Mouse (Mus musculus): ENCODE measurements around the gene Gm20517. TPM values are rescaled to one million over a fixed set of nuclear protein-coding genes. Genes with fewer than 3 reads are reported as not detected.
A peak's percentile ranks its signal among the peaks of the same experiment; 100 is the strongest.

Gm20517 gene
- polyA plus RNA-seq, 1 experiment from 2014 or later, result 1.2 TPM

DNA sequence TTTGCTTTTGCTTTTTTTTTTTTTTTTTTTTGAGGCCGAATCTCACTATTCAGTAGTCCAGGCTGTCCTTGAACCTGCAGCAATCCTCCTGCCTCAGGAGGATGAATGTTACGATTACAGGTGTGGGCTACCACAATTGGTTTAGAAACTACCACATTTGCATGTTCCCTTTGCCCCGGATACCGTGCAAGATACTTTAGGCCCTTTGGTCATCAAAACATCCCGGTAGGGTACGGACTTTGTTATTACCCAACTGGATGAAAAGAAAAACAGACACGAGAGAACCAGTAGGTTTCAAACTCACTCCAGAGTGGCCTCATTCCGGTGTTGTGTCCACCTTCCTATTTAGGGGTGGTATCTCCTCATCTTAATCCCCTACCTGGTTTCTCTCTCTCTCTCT lies 22.9 kb upstream of the Gm20517 start:
- 78% methylated on average over 8 of the region's 8 CpGs for WGBS
- Histone ChIP-seq H3K4me2 (replicated peaks; ENCODE audit: low read depth) (no peak overlapping the region), H3K36me3 (ENCODE audit: control insufficient read depth, insufficient read depth) (0 out of 2 replicates have a peak, but pooled peaks cover 3% of the 10 kb centered on the region), H3K9me3 (ENCODE audit: control insufficient read depth) (no peaks in the 10 kb centered on the region), H3K4me3 (ENCODE audit: low read depth, low read length) (no peak overlapping the region), H3K9ac (ENCODE audit: low read depth, low read length) (no peak overlapping the region), H3K27me3 (replicated peaks; ENCODE audit: control insufficient read depth, insufficient read depth, low read length) (no peaks in the 10 kb centered on the region), H3K4me1 (replicated peaks; ENCODE audit: control insufficient read depth, insufficient read depth, low read length) (no peaks in the 10 kb centered on the region), H3K27ac (ENCODE audit: low read depth, low read length) (no peak overlapping the region)
- TF ChIP-seq CTCF (IDR thresholded peaks at IDR 0.05; ENCODE audit: low read depth), result no peak
- no peak for ATAC-seq

- no peak overlapping the region for H3K4me2 ChIP-seq (replicated peaks; ENCODE audit: low read depth)
- H3K9me3 ChIP-seq (ENCODE audit: control insufficient read depth), result no peaks in the 10 kb centered on the region
- H3K27ac ChIP-seq (ENCODE audit: low read depth, low read length), result no peak overlapping the region
- H3K36me3 ChIP-seq (ENCODE audit: control insufficient read depth, insufficient read depth), result no peaks in the 10 kb centered on the region
- TF ChIP-seq CTCF (IDR thresholded peaks at IDR 0.05; ENCODE audit: low read depth), result no peak
- 65% methylated on average over 3 of the region's 3 CpGs for WGBS
- no peak overlapping the region for H3K4me3 ChIP-seq (ENCODE audit: low read depth, low read length)
- ATAC-seq, result no peak
- H3K27me3 ChIP-seq (replicated peaks; ENCODE audit: control insufficient read depth, insufficient read depth, low read length), result no peaks in the 10 kb centered on the region
- H3K9ac ChIP-seq (ENCODE audit: low read depth, low read length), result no peak overlapping the region
- H3K4me1 ChIP-seq (replicated peaks; ENCODE audit: control insufficient read depth, insufficient read depth, low read length), result no peaks in the 10 kb centered on the region; the same call in 1 of the 2 replicates
Measured at GRCm38 (mm10) chr17:47591073-47591472, 20.3 kb upstream of the Gm20517 start.

DNA sequence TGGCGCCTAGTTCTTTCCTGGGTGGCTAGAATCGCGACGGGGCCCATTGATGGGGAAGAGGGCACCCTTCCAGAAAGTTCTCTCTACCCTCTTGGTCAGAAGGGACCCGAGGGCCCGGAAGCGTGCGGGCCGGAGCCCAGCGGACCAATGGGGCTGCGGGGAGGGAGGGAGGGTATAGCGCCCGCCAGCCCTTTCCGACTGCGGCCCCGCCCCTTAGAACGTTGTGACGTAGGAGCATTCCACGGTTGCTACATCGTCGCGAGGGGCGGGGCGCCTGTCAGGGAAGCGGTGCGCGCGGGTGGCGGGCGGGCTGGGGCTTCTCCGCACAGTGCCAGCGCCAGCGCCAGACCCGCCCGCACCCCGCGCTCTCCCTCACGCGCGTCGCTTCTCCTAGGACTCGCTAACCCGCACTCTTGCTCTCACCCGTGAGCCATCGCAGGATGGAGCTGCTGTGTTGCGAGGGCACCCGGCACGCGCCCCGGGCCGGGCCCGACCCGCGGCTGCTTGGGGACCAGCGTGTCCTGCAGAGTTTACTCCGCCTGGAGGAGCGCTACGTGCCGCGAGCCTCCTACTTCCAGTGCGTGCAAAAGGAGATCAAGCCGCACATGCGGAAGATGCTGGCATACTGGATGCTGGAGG lies 18.1 kb upstream of the Gm20517 start:
- under 1% methylated on average over 61 of the region's 63 CpGs for WGBS
- Histone ChIP-seq H3K4me3 (ENCODE audit: low read depth, low read length) (peak overlapping the region; percentile 78), H3K4me1 (replicated peaks; ENCODE audit: control insufficient read depth, insufficient read depth, low read length) (peaks cover 12% of the 10 kb centered on the region), H3K36me3 (ENCODE audit: control insufficient read depth, insufficient read depth) (0 out of 2 replicates have a peak, but pooled peaks cover 7% of the 10 kb centered on the region), H3K4me2 (replicated peaks; ENCODE audit: low read depth) (peak overlapping the region; percentile 89), H3K9me3 (ENCODE audit: control insufficient read depth) (no peaks in the 10 kb centered on the region), H3K9ac (ENCODE audit: low read depth, low read length) (peak overlapping the region; percentile 77), H3K27me3 (replicated peaks; ENCODE audit: control insufficient read depth, insufficient read depth, low read length) (no peaks in the 10 kb centered on the region), H3K27ac (ENCODE audit: low read depth, low read length) (peak overlapping the region; percentile 92)
- peak; percentile 74 for ATAC-seq
- TF ChIP-seq CTCF (IDR thresholded peaks at IDR 0.05; ENCODE audit: low read depth), result no peak

DNA sequence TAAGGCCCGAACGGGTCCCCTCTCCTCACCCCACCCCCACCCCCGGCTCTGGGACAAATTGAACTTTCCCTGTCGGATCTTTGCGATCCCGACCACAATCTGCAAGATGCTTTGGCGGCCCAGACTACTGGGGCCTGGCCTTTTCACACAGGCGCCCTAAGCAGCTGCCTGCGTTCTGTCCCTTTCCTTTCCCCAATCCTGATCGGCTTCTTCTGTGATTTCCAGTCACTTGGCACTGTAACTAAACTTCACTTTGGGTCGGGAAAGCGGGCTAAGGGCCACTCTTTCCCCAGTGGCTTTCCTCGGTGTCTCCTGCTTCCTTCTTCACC lies 17.6 kb upstream of the Gm20517 start:
- 0% methylated on average over 13 of the region's 13 CpGs for WGBS
- Histone ChIP-seq H3K4me3 (ENCODE audit: low read depth, low read length) (peak overlapping the region; percentile 78), H3K9me3 (ENCODE audit: control insufficient read depth) (no peaks in the 10 kb centered on the region)

GRCm38 (mm10) chr17:47594183-47594968 lies 17.0 kb upstream of the Gm20517 start:
- H3K36me3 ChIP-seq (ENCODE audit: control insufficient read depth, insufficient read depth), result peaks cover 18% of the 10 kb centered on the region; the same call in 1 of the 2 replicates
- H3K27ac ChIP-seq (ENCODE audit: low read depth, low read length), result peak overlapping the region; percentile 92
- no peaks in the 10 kb centered on the region for H3K27me3 ChIP-seq (replicated peaks; ENCODE audit: control insufficient read depth, insufficient read depth, low read length)
- no peak for ATAC-seq
- H3K9ac ChIP-seq (ENCODE audit: low read depth, low read length), result peak overlapping the region; percentile 77
- TF ChIP-seq CTCF (IDR thresholded peaks at IDR 0.05; ENCODE audit: low read depth), result peak; percentile 13; the same call in 1 of the 2 replicates
- peak overlapping the region; percentile 89 for H3K4me2 ChIP-seq (replicated peaks; ENCODE audit: low read depth)
- no peaks in the 10 kb centered on the region for H3K9me3 ChIP-seq (ENCODE audit: control insufficient read depth)
- under 1% methylated on average over 40 of the region's 43 CpGs for WGBS
- peaks cover 12% of the 10 kb centered on the region for H3K4me1 ChIP-seq (replicated peaks; ENCODE audit: control insufficient read depth, insufficient read depth, low read length)
- peak overlapping the region; percentile 78 for H3K4me3 ChIP-seq (ENCODE audit: low read depth, low read length)

More for the DNA sequence above, 17.6 kb upstream of the Gm20517 start:
- Histone ChIP-seq H3K9ac (ENCODE audit: low read depth, low read length) (peak overlapping the region; percentile 77), H3K27me3 (replicated peaks; ENCODE audit: control insufficient read depth, insufficient read depth, low read length) (no peaks in the 10 kb centered on the region), H3K4me2 (replicated peaks; ENCODE audit: low read depth) (peak overlapping the region; percentile 89), H3K27ac (ENCODE audit: low read depth, low read length) (peak overlapping the region; percentile 92), H3K4me1 (replicated peaks; ENCODE audit: control insufficient read depth, insufficient read depth, low read length) (peaks cover 12% of the 10 kb centered on the region), H3K36me3 (ENCODE audit: control insufficient read depth, insufficient read depth) (0 out of 2 replicates have a peak, but pooled peaks cover 12% of the 10 kb centered on the region)
- ATAC-seq, result no peak; the same call in 1 of the 2 replicates
- TF ChIP-seq CTCF (IDR thresholded peaks at IDR 0.05; ENCODE audit: low read depth), result no peak

DNA sequence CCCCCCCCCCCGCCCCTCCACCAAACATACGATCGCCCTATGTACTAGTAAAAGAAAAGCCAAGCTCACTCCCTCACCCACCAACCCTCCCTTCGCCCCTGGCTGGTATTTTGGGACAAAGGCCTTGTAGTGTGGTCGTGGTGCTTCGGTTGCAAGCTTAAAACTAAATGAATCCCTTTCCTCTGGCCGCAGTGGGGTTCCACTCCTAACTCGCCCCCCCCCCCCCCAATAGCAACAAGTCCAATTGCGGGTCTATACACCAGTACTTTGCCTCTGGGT lies 16.5 kb upstream of the Gm20517 start:
- 2% methylated on average over 7 of the region's 9 CpGs for WGBS
- TF ChIP-seq CTCF (IDR thresholded peaks at IDR 0.05; ENCODE audit: low read depth), result no peak
- Histone ChIP-seq H3K4me1 (replicated peaks; ENCODE audit: control insufficient read depth, insufficient read depth, low read length) (peaks cover 12% of the 10 kb centered on the region), H3K36me3 (ENCODE audit: control insufficient read depth, insufficient read depth) (peaks cover 23% of the 10 kb centered on the region; the same call in 1 of the 2 replicates), H3K4me3 (ENCODE audit: low read depth, low read length) (peak overlapping the region; percentile 78), H3K27ac (ENCODE audit: low read depth, low read length) (peak overlapping the region; percentile 92), H3K9me3 (ENCODE audit: control insufficient read depth) (no peaks in the 10 kb centered on the region), H3K27me3 (replicated peaks; ENCODE audit: control insufficient read depth, insufficient read depth, low read length) (no peaks in the 10 kb centered on the region), H3K4me2 (replicated peaks; ENCODE audit: low read depth) (peak overlapping the region; percentile 89), H3K9ac (ENCODE audit: low read depth, low read length) (peak overlapping the region; percentile 77; the same call in 1 of the 2 replicates)
- ATAC-seq, result no peak
